Mouse (Mus musculus) embryo, embryonic 9.5 days (tissue): ENCODE measurements around the gene Olfr665.
"Not testable (repeated sequence)": the region's sequence is repeated elsewhere in the genome, so short reads cannot be mapped to it uniquely, and the experiment has no call there.

Source experiments
- DNase-seq: peaks from one replicate; pipeline ENCODE4 v3.0.0-alpha.2; 2017; ENCODE audit errors: extremely low spot score

The Olfr665 gene

GRCm38 (mm10) chr7:104877731-104878130 lies at the start of gene Olfr665:
TSS of gene Olfr665 (plus strand) at chr7:104878031.
- DNase-seq: no peak

DNA sequence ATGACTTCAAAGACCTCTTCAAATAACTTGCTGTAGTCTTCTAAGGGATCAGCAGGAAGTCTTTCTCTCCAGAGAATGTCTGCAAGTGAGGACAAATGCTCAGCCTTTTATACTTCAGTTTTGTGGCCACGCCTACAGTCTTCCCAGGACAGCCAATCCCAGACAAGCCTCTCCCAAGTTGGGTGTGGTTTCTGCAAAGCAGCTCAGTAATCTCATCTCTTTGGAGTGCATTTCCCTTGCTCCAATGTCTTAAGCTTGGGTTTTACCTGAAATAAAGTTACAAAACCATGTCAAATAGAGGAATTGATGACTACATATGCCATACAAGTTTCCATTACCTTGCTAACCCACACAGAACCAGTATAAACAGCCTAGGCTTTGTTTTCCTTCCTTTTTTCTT lies 35.3 kb upstream of the Olfr665 start, which contains the start of gene Usp17lb:
Gene Usp17lb (minus strand): TSS at position 101 of the 400 bp plus-strand sequence.
- no peak for DNase-seq

DNA sequence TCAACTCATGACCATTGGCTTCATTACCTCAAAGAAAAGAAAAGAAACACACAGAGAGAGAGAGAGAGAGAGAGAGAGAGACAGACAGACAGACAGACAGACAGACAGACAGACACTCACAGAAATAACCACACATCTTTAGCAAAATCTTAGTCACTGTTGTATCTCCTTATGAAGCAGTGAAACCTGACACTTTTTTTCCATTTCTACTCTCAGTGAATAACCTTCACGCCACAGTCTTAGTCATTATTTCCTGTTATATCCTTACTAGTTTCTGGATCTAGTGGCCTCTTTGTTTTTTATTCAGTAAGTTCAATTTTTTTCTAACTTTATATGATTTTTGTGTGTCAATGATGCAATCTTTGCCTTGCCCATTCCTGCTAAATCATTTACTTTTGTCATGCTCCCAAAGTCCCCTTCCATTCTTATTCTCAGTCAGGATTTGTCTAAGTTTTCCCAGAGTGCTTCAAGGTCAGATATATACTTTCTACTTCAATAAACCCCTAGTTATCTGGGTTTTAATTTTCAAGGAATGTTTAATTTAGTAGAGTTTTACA lies 34.0 kb upstream of the Olfr665 start:
- DNase-seq: no peak

DNA sequence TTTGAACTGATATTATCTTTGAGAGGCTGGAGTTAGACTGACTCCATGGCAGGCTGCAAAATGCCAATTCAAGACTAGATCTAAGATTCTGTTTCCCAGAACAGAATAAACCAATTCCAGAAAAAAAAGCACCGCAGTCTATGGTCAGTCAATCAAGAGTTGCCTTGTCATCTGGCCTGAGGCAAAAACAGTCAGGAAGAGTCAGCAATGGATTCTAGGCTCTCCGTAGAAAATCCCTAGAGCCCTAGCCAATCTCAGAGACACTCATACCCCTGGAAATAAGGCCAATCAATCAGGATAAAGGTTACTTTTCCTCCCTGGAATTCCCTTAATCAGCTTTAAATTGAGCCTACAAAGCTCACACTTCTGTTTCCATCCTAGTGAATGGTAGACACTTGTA lies 26.3 kb upstream of the Olfr665 start:
- not testable (repeated sequence) for DNase-seq

GRCm38 (mm10) chr7:104855248-104855750 lies 22.5 kb upstream of the Olfr665 start:
- DNase-seq: no peak

GRCm38 (mm10) chr7:104856709-104857108 lies 21.1 kb upstream of the Olfr665 start, which contains the start of gene Usp17la:
TSS of gene Usp17la (plus strand) at chr7:104857009.
- not testable (repeated sequence) for DNase-seq

- DNase-seq: no peak
These were observed 20.1 kb upstream of the Olfr665 start for GRCm38 (mm10) chr7:104857683-104858082.

DNA sequence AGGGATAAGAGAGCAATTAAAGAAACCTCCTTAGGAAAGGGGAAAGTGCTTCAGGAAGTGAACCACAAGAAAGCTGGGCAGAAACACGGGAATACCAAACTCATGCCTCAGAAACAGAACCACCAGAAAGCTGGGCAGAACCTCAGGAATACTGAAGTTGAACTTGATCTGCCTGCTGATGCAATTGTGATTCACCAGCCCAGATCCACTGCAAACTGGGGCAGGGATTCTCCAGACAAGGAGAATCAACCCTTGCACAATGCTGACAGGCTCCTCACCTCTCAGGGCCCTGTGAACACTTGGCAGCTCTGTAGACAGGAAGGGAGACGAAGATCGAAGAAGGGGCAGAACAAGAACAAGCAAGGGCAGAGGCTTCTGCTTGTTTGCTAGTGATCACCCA lies 16.4 kb upstream of the Olfr665 start:
- DNase-seq: no peak

DNA sequence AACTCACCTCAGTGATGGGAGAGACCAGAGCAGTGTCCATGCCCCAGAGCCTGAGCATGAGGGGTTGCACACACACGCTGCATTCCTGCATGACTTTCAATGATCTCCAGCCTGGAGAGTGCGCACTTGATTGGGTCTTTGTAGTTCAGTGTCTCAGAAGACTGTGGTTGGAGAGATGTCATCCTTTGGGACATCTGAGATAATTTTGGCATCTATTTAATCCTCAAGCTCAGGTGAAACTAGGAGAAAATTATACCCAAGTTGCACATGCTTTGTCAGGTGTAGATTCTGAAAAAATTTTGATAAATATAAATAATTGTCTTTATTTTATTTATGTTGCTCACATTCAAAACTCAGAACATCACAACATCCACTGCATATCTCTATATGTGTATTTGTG lies 18.0 kb downstream of the Olfr665 start, which contains the start of gene Olfr666:
Gene Olfr666 (minus strand): TSS at position 101 of the 400 bp plus-strand sequence.
- DNase-seq: no peak

- no peak for DNase-seq
These were observed 43.6 kb downstream of the Olfr665 start, which contains the start of gene Olfr667 for GRCm38 (mm10) chr7:104921382-104921781. TSS of gene Olfr667 (minus strand) at chr7:104921482.

- no peak for DNase-seq
These were observed 50.1 kb downstream of the Olfr665 start, which contains the start of gene Olfr668 for GRCm38 (mm10) chr7:104927957-104928356. TSS of gene Olfr668 (minus strand) at chr7:104928057.
